Mouse (Mus musculus) central nervous system, embryonic 11.5 days (tissue): ENCODE data around the gene 4930435E12Rik. TPM values are rescaled to one million over a fixed set of nuclear protein-coding genes. Genes with fewer than 3 reads are reported as not detected.

Source experiments
- polyA plus RNA-seq: library from polyadenylated mRNA; depleted of rRNA; stranded (reverse); fragments of >200 nt; gene quantifications from 2 replicates; pipeline ENCODE4 v1.2.3, GENCODE M21; 2012; rRNA removed

4930435E12Rik gene
- not detected in 2 replicates for polyA plus RNA-seq

DNA sequence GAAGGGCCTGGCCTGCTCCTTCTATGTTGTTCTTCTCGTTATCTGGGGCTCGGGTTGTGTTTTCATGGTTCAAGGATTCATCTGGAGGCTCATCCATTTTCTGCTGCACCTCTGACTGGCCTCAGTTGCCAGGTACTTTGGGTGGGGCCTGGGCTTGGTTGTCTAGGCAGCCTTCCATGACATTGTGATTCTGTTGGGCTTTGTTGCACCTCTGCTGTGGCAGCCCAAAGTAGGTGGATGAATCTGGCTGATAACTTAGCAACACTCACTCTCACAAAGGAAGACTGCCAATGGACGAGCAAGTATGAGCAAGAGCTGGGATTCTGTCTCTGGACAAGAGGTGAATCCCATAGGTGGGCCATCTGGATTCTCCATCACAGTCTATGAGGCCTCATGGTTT lies at the start of gene 4930435E12Rik:
Gene 4930435E12Rik (minus strand): TSS at position 101 of the 400 bp plus-strand sequence.

DNA sequence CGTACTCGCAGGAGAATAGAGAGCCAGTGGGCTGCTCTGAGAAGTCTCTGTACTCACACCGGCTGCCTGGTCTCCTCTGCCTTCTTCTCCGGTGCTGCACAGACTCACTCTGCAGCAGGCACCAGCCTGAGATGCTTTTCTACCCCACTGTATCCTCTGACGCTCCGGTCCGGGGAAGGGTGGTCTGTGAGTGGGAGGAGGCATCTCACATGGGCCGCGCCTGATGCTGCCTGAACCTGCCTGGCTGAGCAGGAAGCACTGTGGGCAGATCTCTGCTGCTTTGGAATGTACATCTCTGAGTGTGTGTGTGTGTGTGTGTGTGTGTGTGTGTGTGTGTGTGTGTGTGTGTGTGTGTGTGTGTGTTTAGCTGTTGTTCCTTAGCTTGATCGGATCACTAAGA lies 28.5 kb downstream of the 4930435E12Rik start, which contains the start of gene Upk1b:
Gene Upk1b (minus strand): TSS at position 238 of the 400 bp plus-strand sequence.

Other genes starting within 250 kb of the 4930435E12Rik start
- gene Arhgap31, start 115.5 kb downstream of the 4930435E12Rik start, polyA plus RNA-seq = 6.7 and 8.6 TPM in 2 replicates
- 14.6 and 15.9 TPM in 2 replicates for gene B4galt4, start 86.5 kb downstream of the 4930435E12Rik start, polyA plus RNA-seq
- gene Upk1b, start 28.4 kb downstream of the 4930435E12Rik start, polyA plus RNA-seq = 2.3 and 3.3 TPM in 2 replicates
- 3.9 and 5.6 TPM in 2 replicates for gene Igsf11, start 63.9 kb upstream of the 4930435E12Rik start, polyA plus RNA-seq